Mouse (Mus musculus) ES-Bruce4 (cell line): Measurements from ENCODE around the gene Aifm3.

Experiments used
- CTCF ChIP-seq: IDR thresholded peaks from one replicate; pipeline ENCODE4 v1.8.1; 2011; ENCODE audit warnings: low read depth, low read length
- EP300 ChIP-seq: IDR thresholded peaks from 2 replicates; pipeline ENCODE4 v1.6.1; 2011; ENCODE audit warnings: low read depth, low read length; ENCODE audit not compliant: insufficient read depth
- POLR2A ChIP-seq: IDR thresholded peaks from one replicate; pipeline ENCODE4 v1.8.1; 2011; ENCODE audit warnings: low read length; ENCODE audit not compliant: insufficient read depth

DNA sequence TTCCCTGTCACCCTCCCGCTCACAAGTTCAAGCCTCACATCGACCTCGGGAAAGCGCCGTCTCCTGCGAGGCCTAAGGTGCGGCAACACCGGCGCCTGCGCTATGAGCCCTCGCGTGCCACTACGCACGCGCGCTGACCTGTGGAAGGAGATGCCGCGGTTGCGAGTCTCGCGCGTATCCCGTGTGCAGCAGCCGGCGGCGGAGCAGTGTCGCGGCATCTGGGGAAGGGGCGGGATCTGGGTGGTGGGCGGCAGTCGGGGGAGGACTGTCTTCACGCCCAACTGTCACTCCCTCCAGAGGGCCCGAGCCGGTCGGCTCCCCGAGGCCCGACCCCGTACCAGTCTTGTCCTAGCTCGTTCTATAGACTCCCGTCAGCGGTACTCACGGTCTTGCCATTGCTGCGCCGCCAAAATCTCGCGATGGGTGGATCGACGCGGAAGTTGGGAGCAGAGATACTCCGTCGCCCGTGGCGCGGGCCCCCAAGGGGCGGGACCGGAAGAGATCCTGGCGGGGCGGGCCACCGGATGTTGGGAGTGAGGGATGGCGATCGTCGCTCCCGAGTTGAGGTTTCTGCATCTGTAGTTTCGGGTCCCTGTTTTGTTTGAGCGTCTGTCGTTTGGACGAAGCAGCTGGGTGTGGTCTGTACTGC lies 41.4 kb downstream of the Aifm3 start, which contains the start of gene Thap7:
- TF ChIP-seq CTCF (no peak), EP300 (peak; percentile 42; the same call in 1 of the 2 replicates), POLR2A (peak; percentile 75)
